Mouse (Mus musculus): ENCODE data around the gene Traf4.

DNA sequence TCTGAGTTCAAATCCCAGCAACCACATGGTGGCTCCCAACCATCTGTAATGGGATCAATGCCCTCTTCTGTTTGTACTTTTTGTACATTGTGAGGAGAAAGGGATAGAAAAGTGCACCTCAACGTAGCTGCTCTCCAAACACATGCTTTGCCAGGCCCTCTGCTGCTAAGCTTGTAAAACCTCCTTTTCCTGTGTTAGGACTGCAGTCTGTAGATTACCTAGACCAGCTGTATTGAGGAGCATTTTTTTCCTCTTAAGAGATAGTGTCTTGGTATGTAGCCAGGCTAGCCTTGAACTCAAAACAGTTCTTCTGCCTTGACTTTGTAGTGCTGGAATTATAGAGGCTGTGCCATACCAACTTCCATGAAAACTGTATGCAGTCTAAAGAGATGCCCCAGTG, 29.3 kb downstream of the Traf4 start:
- TF ChIP-seq CTCF (IDR thresholded peaks at IDR 0.05; ENCODE audit: low read depth, low read length): no peak
- TF ChIP-seq POLR2A (IDR thresholded peaks at IDR 0.05; ENCODE audit: extremely low read depth, insufficient read depth, low read length): no peak

Data from liver, adult 2 months (tissue).